Mouse (Mus musculus) gastrocnemius, postnatal 36 days (tissue): ENCODE results near the gene Slx4. TPM values are rescaled to one million over a fixed set of nuclear protein-coding genes. Genes with fewer than 3 reads are reported as not detected.

ENCODE experiments used
- total RNA-seq, 2 experiments: library from RNA; stranded (reverse); gene quantifications; 2 replicates each; pipeline ENCODE4 v1.2.3; 2021

Gene Slx4
- total RNA-seq, 2 experiments from 2014 or later = 4.8 to 6.5 TPM

Other genes with a start within 250 kb of the Slx4 start
- not detected for gene Olfr15, start 172.9 kb downstream of the Slx4 start, total RNA-seq
- 1 to 10 TPM; 1.2 to 1.6 TPM for gene Zfp174, start 156.5 kb downstream of the Slx4 start, total RNA-seq
- 10 to 100 TPM; 30.5 to 33.2 TPM for gene Naa60, start 131.4 kb downstream of the Slx4 start, total RNA-seq
- 1 to 10 TPM; 5.6 to 7.0 TPM for gene Zfp597, start 119.2 kb downstream of the Slx4 start, total RNA-seq
- gene Gm20695, start 119.1 kb downstream of the Slx4 start, total RNA-seq = not detected
- 1 to 10 TPM; 2.1 to 2.6 TPM for gene 1700037C18Rik, start 95.1 kb downstream of the Slx4 start, total RNA-seq
- gene Cluap1, start 95.0 kb downstream of the Slx4 start, total RNA-seq = 1 to 10 TPM; 7.6 to 9.1 TPM
- gene Nlrc3, start 27.1 kb downstream of the Slx4 start, total RNA-seq = 1 to 10 TPM; 1.3 to 3.5 TPM
- gene Dnase1, start 33.2 kb upstream of the Slx4 start, total RNA-seq = not detected
- gene Trap1, start 74.1 kb upstream of the Slx4 start, total RNA-seq = 100 to 1,000 TPM; 102 to 117 TPM
- gene Crebbp, start 210.2 kb upstream of the Slx4 start, total RNA-seq = 10 to 100 TPM; 30.4 to 35.4 TPM